Mouse (Mus musculus): Measurements from ENCODE around the gene Apopt1.

DNA sequence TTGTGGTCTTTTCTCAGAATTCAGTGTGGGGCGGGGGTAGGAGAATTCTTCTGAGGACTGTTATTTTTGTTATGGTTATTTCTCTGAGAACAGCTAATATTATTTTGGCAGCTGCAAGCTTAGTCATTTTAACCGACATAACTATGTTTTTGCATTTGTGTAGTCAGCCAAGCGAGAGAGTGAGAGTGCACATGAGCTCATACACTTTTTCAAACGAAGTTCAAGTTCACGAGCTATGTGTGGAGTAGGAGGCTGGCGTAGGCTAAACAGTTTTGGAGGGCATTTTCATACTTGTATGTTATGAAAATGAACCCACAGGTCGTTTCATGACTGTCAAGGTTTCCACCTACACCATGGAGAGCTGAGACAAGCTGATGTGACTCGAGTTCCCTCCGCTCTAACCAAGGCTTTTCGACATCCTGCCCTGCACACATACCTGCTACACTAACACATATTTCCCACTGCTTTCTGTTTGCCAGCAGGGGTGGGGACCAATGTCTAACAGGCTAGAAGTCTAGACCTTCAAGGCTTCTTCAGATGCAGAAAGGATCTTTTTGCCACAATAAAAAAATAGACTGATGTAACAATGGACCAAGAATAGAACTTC, 55.4 kb downstream of the Apopt1 start:
- no peak for TF ChIP-seq POLR2A (IDR thresholded peaks at IDR 0.05; ENCODE audit: insufficient read length, low read depth)
- TF ChIP-seq MYOD1 (IDR thresholded peaks at IDR 0.05; ENCODE audit: control insufficient read depth in 1 of 3, insufficient read length in 2 of 3, low read depth in 2 of 3): no peak
- TF ChIP-seq CEBPB (IDR thresholded peaks at IDR 0.05; ENCODE audit: insufficient read depth, poor library complexity, severe bottlenecking): no peak
- TF ChIP-seq MYOG (IDR thresholded peaks at IDR 0.05; ENCODE audit: control insufficient read depth in 1 of 3, insufficient read depth in 1 of 3, insufficient read length in 2 of 3, low read depth in 2 of 3): no peak
- TF ChIP-seq E2F4 (IDR thresholded peaks at IDR 0.05; ENCODE audit: insufficient read depth): no peak
- TF ChIP-seq MAX (IDR thresholded peaks at IDR 0.05; ENCODE audit: low read depth): no peak
- no peak for TF ChIP-seq TCF12 (IDR thresholded peaks at IDR 0.05; ENCODE audit: insufficient read depth, poor library complexity, severe bottlenecking)
- no peak for TF ChIP-seq USF1 (IDR thresholded peaks at IDR 0.05; ENCODE audit: low read depth)
- no peak for TF ChIP-seq SRF (IDR thresholded peaks at IDR 0.05; ENCODE audit: control insufficient read depth, insufficient read length, low read depth)
- no peak for TF ChIP-seq POLR2AphosphoS2 (IDR thresholded peaks at IDR 0.05; ENCODE audit: insufficient read length, low read depth)
- no peak for TF ChIP-seq REST (IDR thresholded peaks at IDR 0.05; ENCODE audit: insufficient read depth, insufficient read length)
- TF ChIP-seq TCF3 (IDR thresholded peaks at IDR 0.05; ENCODE audit: insufficient read length, low read depth): no peak

Data from myocyte (in vitro differentiated cells).